Mouse (Mus musculus) heart, adult 2 months (tissue): ENCODE data around the gene Zfhx3.

Source experiments
- CTCF ChIP-seq: fragments of 200-600 bp; IDR thresholded peaks from 2 replicates; pipeline ENCODE4 v1.8.1; 2022; ENCODE audit warnings: antibody characterized with exemption, mild to moderate bottlenecking, moderate library complexity
- POLR2A ChIP-seq: fragments of 200-500 bp; IDR thresholded peaks from 2 replicates; pipeline ENCODE4 v1.6.1; 2011; ENCODE audit warnings: mild to moderate bottlenecking, low read depth, low read length, control low read depth; ENCODE audit not compliant: insufficient read depth

DNA sequence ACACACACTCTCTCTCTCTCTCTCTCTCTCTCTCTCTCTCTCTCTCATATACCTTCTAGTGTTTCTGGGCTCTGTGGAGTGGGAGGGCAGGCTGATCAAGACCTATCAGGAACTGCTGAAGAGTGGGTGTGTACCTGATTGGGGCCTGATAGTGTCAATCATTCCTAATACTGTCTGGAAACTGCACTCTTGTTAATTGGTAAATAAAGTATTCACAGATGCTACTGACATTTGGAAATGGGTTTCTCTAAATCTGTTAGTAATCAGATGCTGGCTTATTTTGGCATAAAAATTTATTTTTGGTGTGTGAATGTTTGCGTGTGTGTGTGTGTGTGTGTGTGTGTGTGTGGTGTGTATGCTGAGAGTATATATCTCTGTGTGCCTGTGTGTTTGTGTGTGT lies 35.8 kb downstream of the Zfhx3 start:
- TF ChIP-seq POLR2A (no peak), CTCF (no peak)
